Mouse (Mus musculus) embryonic facial prominence, embryonic 11.5 days (tissue): ENCODE data around the gene Kyat1. TPM values are rescaled to one million over a fixed set of nuclear protein-coding genes. Genes with fewer than 3 reads are reported as not detected.
A peak's percentile ranks its signal among the peaks of the same experiment; 100 is the strongest.

Source experiments
- ATAC-seq: fragments of 200-750 bp; cut with Nextera tagmentation; replicated peaks from 2 replicates; pipeline ENCODE4 v1.8.0; 2017; ENCODE audit warnings: low read depth; ENCODE audit not compliant: insufficient number of reproducible peaks, low FRiP score, low TSS enrichment
- DNase-seq: peaks from one replicate; pipeline ENCODE4 v3.0.0-alpha.2; 2015; ENCODE audit warnings: low spot score
- H3K27ac ChIP-seq: fragments of 300-500 bp; sonication (generic); replicated peaks from 2 replicates; pipeline ENCODE4 v1.5.1; 2014; ENCODE audit warnings: mild to moderate bottlenecking, low read depth, low read length, control low read depth
- H3K27me3 ChIP-seq: fragments of 300-500 bp; sonication (generic); 2 replicates; pipeline ENCODE4 v1.6.1; 2014; ENCODE audit warnings: mild to moderate bottlenecking, low read length, moderate library complexity, mixed read lengths; ENCODE audit not compliant: control insufficient read depth, insufficient read depth
- H3K36me3 ChIP-seq: fragments of 300-500 bp; sonication (generic); replicated peaks from 2 replicates; pipeline ENCODE4 v1.6.1; 2014; ENCODE audit warnings: low read depth, mild to moderate bottlenecking, low read length, moderate library complexity, mixed read lengths; ENCODE audit not compliant: control insufficient read depth, insufficient read depth
- H3K4me1 ChIP-seq: fragments of 300-500 bp; sonication (generic); 2 replicates; pipeline ENCODE4 v1.6.1; 2014; ENCODE audit warnings: low read length, mixed read lengths; ENCODE audit not compliant: control insufficient read depth, insufficient read depth
- H3K4me2 ChIP-seq: fragments of 300-500 bp; sonication (generic); 2 replicates; pipeline ENCODE4 v1.6.1; 2014; ENCODE audit warnings: low read depth, mild to moderate bottlenecking, control low read depth, low read length, moderate library complexity
- H3K4me3 ChIP-seq: fragments of 300-500 bp; sonication (generic); 2 replicates; pipeline ENCODE4 v1.5.1; 2014; ENCODE audit warnings: low read depth, low read length, control low read depth
- H3K9ac ChIP-seq: fragments of 300-500 bp; sonication (generic); replicated peaks from 2 replicates; pipeline ENCODE4 v1.6.1; 2014; ENCODE audit warnings: mild to moderate bottlenecking, control low read depth, low read length
- H3K9me3 ChIP-seq: fragments of 300-500 bp; sonication (generic); replicated peaks from 2 replicates; pipeline ENCODE4 v1.6.1; 2016; ENCODE audit warnings: mild to moderate bottlenecking, low read length, inconsistent platforms, mixed read lengths; ENCODE audit not compliant: control insufficient read depth
- WGBS: fragments of 180-500 bp; shearing (Covaris S2); extraction: QIAGEN DNeasy Blood & Tissue Kit; methylation state at CpG from one replicate; pipeline ENCODE4 v1.1.7; 2014; 5-methylcytosine and 5-hydroxymethylcytosine counted together
- polyA plus RNA-seq: library from polyadenylated mRNA; unstranded; fragments of >200 nt; fragmentation: Nextera tagmentation; extraction: Ambion mirVana; gene quantifications from 2 replicates; pipeline ENCODE4 v1.2.1, GENCODE M21; 2014

The Kyat1 gene
- polyA plus RNA-seq, 1 experiment from 2014 or later = 6.7 TPM

DNA sequence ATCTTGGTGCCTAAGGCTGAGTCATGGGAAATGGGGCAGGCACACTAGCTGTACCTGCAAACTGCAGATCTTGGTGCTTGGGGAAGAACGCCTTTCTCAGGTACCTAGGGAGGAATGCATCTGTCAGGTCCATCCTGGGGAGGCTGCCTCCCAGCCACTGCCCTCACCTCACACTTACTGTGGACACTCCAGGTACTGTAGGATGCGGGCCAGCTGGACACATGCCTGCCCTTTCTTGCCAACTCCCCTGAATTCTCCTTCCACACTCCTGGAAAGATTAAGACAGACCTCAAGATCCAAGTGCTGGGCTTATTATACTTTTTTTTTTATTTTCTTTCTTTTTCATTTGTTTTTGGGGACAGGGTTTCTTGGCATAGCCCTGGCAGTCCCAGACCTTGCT, 29.1 kb downstream of the Kyat1 start:
- Histone ChIP-seq H3K4me1 (peaks cover 6% of the 10 kb centered on the region), H3K36me3 (peaks cover 10% of the 10 kb centered on the region), H3K9ac (no peak overlapping the region), H3K9me3 (no peaks in the 10 kb centered on the region), H3K4me2 (no peak overlapping the region), H3K4me3 (no peak overlapping the region), H3K27ac (no peak overlapping the region), H3K27me3 (no peaks in the 10 kb centered on the region)
- 97% methylated on average over 2 of the region's 2 CpGs for WGBS
- DNase-seq (no peak), ATAC-seq (no peak)

DNA sequence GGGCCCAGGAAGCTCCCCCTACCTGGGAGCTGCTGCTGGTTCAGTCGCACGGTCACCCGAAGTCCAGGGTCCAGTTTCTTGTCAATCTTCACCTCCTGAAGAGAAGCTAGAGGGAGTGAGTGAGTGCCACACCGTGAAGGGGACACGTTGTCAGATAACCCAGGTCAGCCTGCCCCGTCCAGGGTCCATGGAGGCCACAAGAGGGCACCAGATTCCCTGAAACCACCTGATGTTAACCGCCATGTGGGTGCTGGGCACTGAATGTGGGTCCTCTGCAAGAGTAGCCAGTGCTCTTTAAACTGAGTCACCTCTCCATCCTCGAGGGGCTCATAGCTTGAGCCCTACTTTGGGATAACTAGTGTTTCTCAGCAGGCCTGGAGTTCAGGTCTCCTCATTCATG, 29.8 kb downstream of the Kyat1 start:
- no peak for DNase-seq
- H3K4me3 ChIP-seq = no peak overlapping the region
- WGBS = 86% methylated on average over 8 of the region's 8 CpGs
- H3K9me3 ChIP-seq = no peaks in the 10 kb centered on the region
- peaks cover 6% of the 10 kb centered on the region for H3K4me1 ChIP-seq
- no peak overlapping the region for H3K27ac ChIP-seq
- H3K36me3 ChIP-seq = peaks cover 10% of the 10 kb centered on the region
- H3K27me3 ChIP-seq = no peaks in the 10 kb centered on the region
- no peak overlapping the region for H3K4me2 ChIP-seq
- H3K9ac ChIP-seq = no peak overlapping the region
- ATAC-seq = no peak

DNA sequence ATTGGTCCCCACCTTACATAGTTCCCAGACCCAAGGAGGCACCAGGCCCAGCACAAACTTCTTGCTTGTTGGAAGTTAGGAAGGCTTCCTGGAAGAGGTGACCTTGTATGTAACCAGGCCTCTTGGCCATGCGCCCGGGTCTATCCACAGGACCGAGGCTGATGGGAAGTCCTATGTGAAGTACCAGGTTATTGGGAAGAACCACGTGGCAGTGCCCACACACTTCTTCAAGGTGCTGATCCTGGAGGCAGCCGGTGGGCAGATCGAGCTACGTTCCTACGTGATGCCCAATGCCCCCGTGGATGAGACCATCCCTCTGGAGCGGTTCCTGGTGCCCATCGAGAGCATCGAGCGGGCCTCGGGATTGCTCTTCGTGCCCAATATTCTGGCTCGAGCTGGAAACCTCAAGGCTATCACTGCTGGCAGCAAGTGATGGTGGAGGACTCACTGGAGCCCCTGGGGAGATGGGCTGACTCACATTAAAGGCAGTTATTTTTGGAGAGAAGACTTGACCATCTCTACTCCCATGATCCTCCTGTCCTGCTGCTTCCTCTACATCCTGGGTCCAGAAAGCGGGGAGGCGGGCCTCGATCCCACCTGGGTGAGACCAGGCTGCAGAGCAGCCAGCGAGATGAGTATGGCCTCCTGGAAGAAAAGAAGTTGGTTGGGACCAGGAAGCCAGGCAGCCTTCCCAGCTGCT, 32.0 kb downstream of the Kyat1 start:
- no peak overlapping the region for H3K4me3 ChIP-seq
- H3K9ac ChIP-seq = no peak overlapping the region
- H3K36me3 ChIP-seq = peaks cover 10% of the 10 kb centered on the region
- no peaks in the 10 kb centered on the region for H3K27me3 ChIP-seq
- peaks cover 6% of the 10 kb centered on the region for H3K4me1 ChIP-seq
- no peaks in the 10 kb centered on the region for H3K9me3 ChIP-seq
- ATAC-seq = no peak
- no peak overlapping the region for H3K4me2 ChIP-seq
- WGBS = 95% methylated on average over 20 of the region's 20 CpGs
- DNase-seq = no peak
- no peak overlapping the region for H3K27ac ChIP-seq

DNA sequence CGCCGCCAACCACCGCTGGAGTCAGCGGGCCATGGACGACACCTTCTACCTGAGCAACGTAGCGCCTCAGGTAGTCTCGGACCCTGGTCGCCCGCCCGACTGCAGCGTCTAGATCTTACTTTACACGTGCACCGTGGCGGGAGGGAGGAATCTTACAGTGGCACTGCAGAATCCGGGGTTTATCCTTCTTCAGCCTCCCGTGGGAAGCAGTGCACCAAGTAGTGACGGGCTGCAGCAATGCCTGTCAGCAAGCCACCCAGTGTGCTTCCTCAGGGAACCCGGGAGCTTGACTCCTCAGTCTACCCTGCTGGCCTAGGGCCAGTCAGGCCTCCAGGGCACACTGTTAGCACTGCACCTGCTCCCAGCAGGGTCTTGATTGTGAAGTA, 33.7 kb downstream of the Kyat1 start:
- Histone ChIP-seq H3K9me3 (peaks cover under 1% of the 10 kb centered on the region; the same call in 1 of the 2 replicates), H3K27ac (no peak overlapping the region), H3K4me1 (no peaks in the 10 kb centered on the region; the same call in 1 of the 2 replicates), H3K4me3 (peak overlapping the region; percentile 68), H3K27me3 (no peaks in the 10 kb centered on the region), H3K4me2 (peak overlapping the region; percentile 98), H3K9ac (peak overlapping the region; percentile 69), H3K36me3 (peaks cover 10% of the 10 kb centered on the region)
- WGBS = 3% methylated on average over 19 of the region's 19 CpGs
- no peak for DNase-seq
- 0 out of 2 replicates have a peak, but pooled peaks have one; percentile 30 for ATAC-seq

DNA sequence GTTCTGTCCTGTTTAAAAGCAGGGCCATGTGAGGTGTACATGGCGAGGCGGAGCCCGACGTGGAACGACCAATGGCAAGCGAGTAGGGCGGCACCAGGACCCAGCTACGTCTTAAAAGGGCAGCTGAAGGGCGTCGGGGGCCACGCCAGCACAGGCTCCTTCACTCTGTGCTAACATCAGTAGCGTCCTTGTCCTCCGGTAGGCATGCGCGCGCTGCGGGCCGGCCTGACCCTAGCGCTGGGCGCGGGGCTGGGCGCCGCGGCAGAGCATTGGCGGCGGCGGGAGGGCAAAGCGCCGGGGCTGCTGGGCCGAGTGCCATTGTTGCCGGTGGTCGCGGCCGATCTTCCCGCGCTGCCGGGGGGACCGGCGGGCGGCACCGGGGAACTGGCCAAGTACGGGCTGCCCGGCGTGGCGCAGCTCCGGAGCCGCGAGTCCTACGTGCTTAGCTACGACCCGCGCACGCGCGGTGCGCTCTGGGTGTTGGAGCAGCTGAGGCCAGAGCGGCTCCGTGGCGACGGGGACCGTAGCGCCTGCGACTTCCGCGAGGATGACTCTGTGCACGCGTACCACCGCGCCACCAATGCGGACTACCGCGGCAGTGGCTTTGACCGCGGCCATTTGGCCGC, 34.2 kb downstream of the Kyat1 start, which contains the start of gene Endog:
TSS of gene Endog (plus strand) at position 123 of the 626 bp plus-strand sequence.
- Histone ChIP-seq H3K9ac (peak within 1 kb of the TSS; percentile 69), H3K36me3 (peaks cover 9% of the 10 kb centered on the region), H3K9me3 (peaks cover 6% of the 10 kb centered on the region; the same call in 1 of the 2 replicates), H3K27me3 (no peaks in the 10 kb centered on the region), H3K4me2 (peak within 1 kb of the TSS; percentile 98), H3K27ac (peak within 1 kb of the TSS; percentile 65), H3K4me1 (no peaks in the 10 kb centered on the region; the same call in 1 of the 2 replicates), H3K4me3 (peak within 1 kb of the TSS; percentile 68)
- DNase-seq (peak; percentile 83), ATAC-seq (peak; percentile 95)
- 0% methylated on average over 70 of the region's 75 CpGs for WGBS

DNA sequence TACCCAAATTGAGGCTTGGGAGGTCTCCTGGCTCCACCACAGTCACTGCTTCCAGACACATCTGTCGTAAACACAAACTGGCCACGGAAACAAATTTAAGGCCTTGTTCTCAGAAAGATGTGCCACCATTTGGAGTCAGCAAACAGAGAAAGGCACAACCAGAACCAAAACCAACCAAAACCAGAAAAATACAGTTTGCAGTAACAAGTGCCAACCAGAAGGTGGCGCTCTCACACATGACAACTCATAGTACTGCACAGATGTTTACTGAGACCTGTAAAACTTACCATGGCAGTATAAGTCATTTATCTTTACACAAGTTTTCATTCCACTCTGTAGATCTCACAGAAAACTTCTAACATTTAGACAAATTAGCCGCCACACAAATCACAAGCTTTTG, 39.0 kb downstream of the Kyat1 start:
- no peaks in the 10 kb centered on the region for H3K27me3 ChIP-seq
- ATAC-seq (no peak), DNase-seq (no peak)
- peaks cover 7% of the 10 kb centered on the region; the same call in 1 of the 2 replicates for H3K9me3 ChIP-seq
- WGBS = 63% methylated on average over 4 of the region's 4 CpGs
- no peak overlapping the region for H3K9ac ChIP-seq
- no peak overlapping the region for H3K4me2 ChIP-seq
- no peak overlapping the region for H3K4me3 ChIP-seq
- no peaks in the 10 kb centered on the region for H3K4me1 ChIP-seq
- no peaks in the 10 kb centered on the region for H3K36me3 ChIP-seq
- H3K27ac ChIP-seq = no peak overlapping the region

DNA sequence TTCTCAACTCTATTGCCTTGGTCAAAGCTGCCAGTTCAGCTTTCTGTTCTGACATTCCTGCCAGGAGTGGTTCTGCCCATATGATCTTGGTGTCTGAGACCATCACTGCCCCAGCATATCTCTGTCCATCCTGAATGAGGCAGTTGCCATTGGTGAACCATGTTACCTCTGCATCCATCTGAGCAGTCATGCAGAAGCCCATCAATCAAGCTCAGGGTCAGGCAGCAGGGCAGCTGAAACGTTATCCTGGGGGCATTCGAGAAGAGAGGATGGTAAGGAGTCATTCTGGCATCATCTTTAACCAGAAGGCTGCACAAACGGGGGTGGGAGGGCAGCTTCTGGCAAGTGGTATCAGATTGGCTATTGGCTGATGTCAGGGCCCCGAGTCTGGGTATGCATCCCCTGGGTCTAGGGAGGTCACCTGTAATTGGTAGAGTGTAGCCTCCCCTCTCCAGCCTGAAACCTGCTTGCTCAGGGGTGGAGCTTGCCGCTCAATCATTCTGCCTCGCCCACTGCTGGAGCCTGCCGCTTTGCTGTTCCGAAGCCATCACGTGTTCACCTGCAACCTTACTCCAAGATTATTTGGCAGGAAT, 41.2 kb downstream of the Kyat1 start:
- ATAC-seq = no peak
- no peak overlapping the region for H3K4me3 ChIP-seq
- no peaks in the 10 kb centered on the region for H3K27me3 ChIP-seq
- H3K4me2 ChIP-seq = no peak overlapping the region
- no peak overlapping the region for H3K27ac ChIP-seq
- H3K4me1 ChIP-seq = no peaks in the 10 kb centered on the region
- peaks cover 7% of the 10 kb centered on the region; the same call in 1 of the 2 replicates for H3K9me3 ChIP-seq
- 57% methylated on average over 9 of the region's 9 CpGs for WGBS
- H3K36me3 ChIP-seq = no peaks in the 10 kb centered on the region
- no peak overlapping the region for H3K9ac ChIP-seq
- DNase-seq = no peak

DNA sequence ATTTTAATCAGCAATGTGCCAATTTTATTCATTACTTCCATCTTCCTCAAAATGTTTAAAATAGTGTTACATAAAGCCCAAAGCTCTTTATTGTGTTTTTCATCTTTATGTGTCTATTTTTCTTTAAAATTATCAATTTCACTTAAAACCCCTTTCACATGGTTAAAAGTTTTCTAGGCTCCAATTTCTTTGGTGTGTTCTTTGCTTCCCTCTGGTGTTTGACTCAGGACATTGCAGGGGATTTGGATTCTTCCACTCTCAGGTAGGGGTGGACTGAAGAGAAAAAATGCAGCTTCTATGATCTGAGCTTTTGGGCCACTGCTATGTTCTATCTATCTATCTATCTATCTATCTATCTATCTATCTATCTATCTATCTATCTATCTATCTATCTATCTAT, 43.8 kb downstream of the Kyat1 start:
- Histone ChIP-seq H3K27me3 (no peaks in the 10 kb centered on the region), H3K4me3 (no peak overlapping the region), H3K9me3 (peaks cover 5% of the 10 kb centered on the region; the same call in 1 of the 2 replicates), H3K27ac (no peak overlapping the region), H3K9ac (no peak overlapping the region), H3K36me3 (no peaks in the 10 kb centered on the region), H3K4me1 (no peaks in the 10 kb centered on the region), H3K4me2 (no peak overlapping the region)
- DNase-seq (peak; percentile 75), ATAC-seq (no peak)
